Mouse (Mus musculus) limb, embryonic 10.5 days (tissue): ENCODE measurements at regions not wholly inside any gene's neighbourhood (a gene's known extent, or its start where the extent isn't known, plus 50 kb on each side); places are given as distances from the start of the nearest gene placed in this dataset.
A peak's percentile ranks its signal among the peaks of the same experiment; 100 is the strongest.
"Not testable (repeated sequence)": the region's sequence is repeated elsewhere in the genome, so short reads cannot be mapped to it uniquely, and the experiment has no call there.

Source experiments
- DNase-seq: peaks from one replicate; pipeline ENCODE4 v3.0.0-alpha.2; 2017; ENCODE audit warnings: low spot score
- H3K27ac ChIP-seq: fragments of 300-500 bp; sonication (generic); 2 replicates; pipeline ENCODE4 v1.5.1; 2016; ENCODE audit warnings: mild to moderate bottlenecking
- H3K27me3 ChIP-seq: fragments of 300-500 bp; sonication (generic); 2 replicates; pipeline ENCODE4 v1.6.1; 2016; ENCODE audit warnings: low read depth, mild to moderate bottlenecking; ENCODE audit not compliant: poor library complexity, severe bottlenecking
- H3K36me3 ChIP-seq: fragments of 300-500 bp; sonication (generic); 2 replicates; pipeline ENCODE4 v1.6.1; 2016; ENCODE audit warnings: mild to moderate bottlenecking, moderate library complexity
- H3K4me1 ChIP-seq: fragments of 300-500 bp; sonication (generic); 2 replicates; pipeline ENCODE4 v1.6.1; 2016
- H3K4me3 ChIP-seq: fragments of 300-500 bp; sonication (generic); 2 replicates; pipeline ENCODE4 v1.5.1; 2016; ENCODE audit warnings: mild to moderate bottlenecking, moderate library complexity
- H3K9me3 ChIP-seq: fragments of 300-500 bp; sonication (generic); replicated peaks from 2 replicates; pipeline ENCODE4 v1.6.1; 2016; ENCODE audit warnings: mild to moderate bottlenecking
- WGBS: fragments of 180-500 bp; shearing (Covaris S2); methylation state at CpG from one replicate; pipeline ENCODE4 v1.1.7; 2016; 5-methylcytosine and 5-hydroxymethylcytosine counted together

DNA sequence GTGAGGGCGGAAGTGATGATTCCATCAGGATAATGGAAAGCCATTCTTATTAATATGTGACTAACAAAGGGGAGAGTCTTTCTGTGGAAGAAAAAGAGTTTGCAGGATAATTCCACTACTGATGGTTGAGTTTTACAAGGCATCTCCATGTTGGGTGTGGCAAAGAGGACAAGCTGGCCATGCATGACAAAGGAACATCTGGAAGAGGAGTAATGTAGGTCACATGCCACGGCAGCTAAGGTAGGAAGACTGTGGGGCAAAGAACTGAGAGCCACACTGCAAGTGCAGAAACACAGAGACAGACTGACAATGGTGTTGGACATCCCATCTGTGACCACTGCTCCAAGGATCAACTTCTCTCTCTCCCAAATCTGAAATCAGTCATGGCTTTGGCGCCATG lies 196.4 kb upstream of the Gdi2 start:
- H3K27me3 ChIP-seq: no peaks in the 10 kb centered on the region
- H3K9me3 ChIP-seq: peaks cover 11% of the 10 kb centered on the region; the same call in 1 of the 2 replicates
- no peaks in the 10 kb centered on the region for H3K36me3 ChIP-seq
- H3K27ac ChIP-seq: no peak overlapping the region
- no peaks in the 10 kb centered on the region for H3K4me1 ChIP-seq
- DNase-seq: no peak
- 81% methylated on average over 3 of the region's 3 CpGs for WGBS
- no peak overlapping the region for H3K4me3 ChIP-seq

DNA sequence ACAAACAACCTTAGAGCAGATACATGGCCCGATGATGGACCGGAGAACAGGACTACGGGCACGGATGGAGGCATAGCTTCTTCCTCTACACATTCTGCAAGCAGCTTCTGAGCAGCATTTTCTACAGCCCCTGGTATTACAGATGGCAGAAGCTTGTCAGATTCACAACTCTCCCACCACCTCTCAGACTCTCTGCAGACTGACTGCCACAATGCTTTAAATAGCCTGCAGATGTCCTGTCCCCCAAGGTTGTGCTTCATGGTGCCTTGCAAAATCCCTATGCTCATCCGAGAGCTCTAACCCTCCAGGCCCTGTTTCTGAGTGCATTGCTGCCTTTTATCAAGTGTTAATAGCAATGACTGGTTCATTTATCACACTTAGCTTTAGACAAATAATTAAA lies 194.3 kb upstream of the Gdi2 start:
- H3K27me3 ChIP-seq: no peaks in the 10 kb centered on the region
- H3K27ac ChIP-seq: no peak overlapping the region
- no peak overlapping the region for H3K4me3 ChIP-seq
- no peak for DNase-seq
- WGBS: 89% methylated on average over 5 of the region's 5 CpGs
- H3K4me1 ChIP-seq: no peaks in the 10 kb centered on the region
- H3K9me3 ChIP-seq: peaks cover 8% of the 10 kb centered on the region; the same call in 1 of the 2 replicates
- H3K36me3 ChIP-seq: no peaks in the 10 kb centered on the region

- not testable (repeated sequence) for H3K27ac ChIP-seq, H3K36me3 ChIP-seq, H3K9me3 ChIP-seq, DNase-seq, H3K4me3 ChIP-seq
- H3K4me1 ChIP-seq: peaks cover 21% of the 10 kb centered on the region
- H3K27me3 ChIP-seq: peaks cover 27% of the 10 kb centered on the region
Measured at GRCm38 (mm10) chr13:3354912-3355311, 183.0 kb upstream of the Gdi2 start.

GRCm38 (mm10) chr13:3358079-3358608 lies 179.7 kb upstream of the Gdi2 start:
- WGBS: 1% methylated on average over 43 of the region's 45 CpGs
- peak; percentile 43 for DNase-seq
- Histone ChIP-seq H3K27ac (no peak overlapping the region), H3K4me3 (peak overlapping the region; percentile 57), H3K9me3 (no peaks in the 10 kb centered on the region), H3K4me1 (peaks cover 33% of the 10 kb centered on the region), H3K27me3 (peaks cover 51% of the 10 kb centered on the region), H3K36me3 (no peaks in the 10 kb centered on the region)

DNA sequence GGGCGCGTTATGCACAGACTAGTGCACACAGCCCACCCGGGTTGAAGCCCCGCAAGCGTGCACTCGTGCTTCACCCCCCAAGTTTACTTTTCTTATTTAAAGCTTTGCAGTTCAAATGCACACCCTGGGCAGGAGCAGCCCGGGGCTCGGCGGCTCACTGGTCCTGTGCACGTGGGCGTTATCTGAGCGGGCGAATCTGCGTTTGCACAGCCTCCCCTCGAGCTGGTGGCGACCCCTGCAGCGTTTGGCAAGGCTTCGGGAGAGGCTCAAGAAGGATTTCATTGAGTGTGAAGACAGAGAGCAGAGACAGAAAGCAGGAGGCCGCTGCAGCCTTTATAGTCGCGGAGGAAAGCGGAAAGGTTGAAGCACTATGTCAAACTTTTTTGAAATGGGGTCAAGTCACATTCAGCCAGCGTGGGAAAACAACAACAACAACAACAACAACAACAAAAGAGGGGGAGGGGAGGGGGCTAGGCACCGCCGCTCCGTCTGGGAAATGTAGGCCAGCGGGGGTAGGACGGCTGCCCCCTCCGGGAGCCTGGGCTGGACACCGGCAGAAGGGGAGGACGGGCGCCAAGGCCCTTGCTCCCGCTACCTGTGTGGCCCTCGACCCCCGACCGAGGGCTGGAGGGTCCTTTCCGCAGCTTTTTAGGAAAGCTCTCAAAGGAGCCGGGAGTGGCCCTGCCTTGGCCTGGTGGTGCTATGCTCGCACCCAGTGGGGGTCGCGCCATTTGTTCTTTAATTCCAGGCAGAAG lies 178.7 kb upstream of the Gdi2 start:
- peak; percentile 58 for DNase-seq
- peaks cover 51% of the 10 kb centered on the region for H3K27me3 ChIP-seq
- H3K27ac ChIP-seq: no peak overlapping the region
- no peaks in the 10 kb centered on the region for H3K36me3 ChIP-seq
- H3K4me1 ChIP-seq: peaks cover 33% of the 10 kb centered on the region
- WGBS: 1% methylated on average over 41 of the region's 41 CpGs
- no peaks in the 10 kb centered on the region for H3K9me3 ChIP-seq
- H3K4me3 ChIP-seq: peak overlapping the region; percentile 57

DNA sequence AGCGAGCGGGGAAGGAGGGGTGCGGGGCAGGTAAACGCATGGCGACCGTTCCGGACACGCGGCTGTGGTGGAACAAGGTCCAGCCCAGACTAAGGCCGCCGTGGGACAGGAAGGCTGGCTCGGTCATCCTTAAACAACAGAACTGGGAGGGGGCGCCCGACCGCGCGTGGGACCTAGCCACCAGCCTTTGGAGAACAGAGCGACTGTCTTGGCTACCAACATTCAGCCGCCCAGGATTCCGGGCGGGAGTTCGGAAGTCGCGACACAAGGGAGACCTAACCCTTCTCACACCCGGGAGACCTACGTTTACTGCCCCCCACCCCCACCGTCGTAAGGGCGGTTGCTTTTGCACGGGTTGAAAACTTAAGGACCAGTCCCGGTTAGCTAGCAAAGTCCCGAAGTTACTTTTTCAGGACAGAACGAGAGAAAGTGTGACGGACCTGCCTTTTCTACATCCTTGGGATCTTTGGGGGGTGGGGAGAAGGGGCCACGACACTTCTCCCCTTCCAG lies 178.1 kb upstream of the Gdi2 start:
- not testable (repeated sequence) for H3K36me3 ChIP-seq, H3K27ac ChIP-seq, H3K9me3 ChIP-seq
- under 1% methylated on average over 35 of the region's 35 CpGs for whole genome bisulfite sequencing
- Histone ChIP-seq H3K4me3 (peak overlapping the region; percentile 57), H3K4me1 (peaks cover 33% of the 10 kb centered on the region), H3K27me3 (peaks cover 51% of the 10 kb centered on the region)
- DNase-seq: peak; percentile 55

- Histone ChIP-seq H3K4me3 (peak overlapping the region; percentile 57), H3K27ac (no peak overlapping the region), H3K27me3 (peaks cover 51% of the 10 kb centered on the region), H3K36me3 (no peaks in the 10 kb centered on the region), H3K4me1 (peaks cover 33% of the 10 kb centered on the region), H3K9me3 (no peaks in the 10 kb centered on the region)
- 1% methylated on average over 82 of the region's 82 CpGs for WGBS
- peak; percentile 74 for DNase-seq
Measured at GRCm38 (mm10) chr13:3360503-3361490, 177.1 kb upstream of the Gdi2 start.

GRCm38 (mm10) chr13:3372701-3373100 lies 165.2 kb upstream of the Gdi2 start:
- Histone ChIP-seq H3K36me3 (no peaks in the 10 kb centered on the region), H3K27ac (no peak overlapping the region), H3K9me3 (no peaks in the 10 kb centered on the region), H3K27me3 (no peaks in the 10 kb centered on the region), H3K4me1 (no peaks in the 10 kb centered on the region), H3K4me3 (no peak overlapping the region)
- WGBS: 70% methylated on average over 6 of the region's 6 CpGs
- DNase-seq: peak; percentile 31

GRCm38 (mm10) chr13:3373522-3374220 lies 164.2 kb upstream of the Gdi2 start:
- H3K36me3 ChIP-seq, H3K9me3 ChIP-seq, H3K27me3 ChIP-seq, H3K27ac ChIP-seq, H3K4me3 ChIP-seq, H3K4me1 ChIP-seq: not testable (repeated sequence)
- DNase-seq: peak; percentile 33
- 40% methylated on average over 3 of the region's 3 CpGs for WGBS

- Histone ChIP-seq H3K27me3 (no peaks in the 10 kb centered on the region), H3K36me3 (no peaks in the 10 kb centered on the region), H3K27ac (no peak overlapping the region), H3K9me3 (no peaks in the 10 kb centered on the region), H3K4me3 (no peak overlapping the region), H3K4me1 (no peaks in the 10 kb centered on the region)
- 94% methylated on average over 7 of the region's 7 CpGs for WGBS
- no peak for DNase-seq
Measured at GRCm38 (mm10) chr13:3374796-3375195, 163.1 kb upstream of the Gdi2 start.

GRCm38 (mm10) chr13:3377801-3378200 lies 160.1 kb upstream of the Gdi2 start:
- not testable (repeated sequence) for H3K27me3 ChIP-seq, H3K27ac ChIP-seq, DNase-seq, H3K9me3 ChIP-seq, H3K4me1 ChIP-seq, H3K36me3 ChIP-seq, H3K4me3 ChIP-seq
- WGBS: 75% methylated on average over 3 of the region's 3 CpGs

DNA sequence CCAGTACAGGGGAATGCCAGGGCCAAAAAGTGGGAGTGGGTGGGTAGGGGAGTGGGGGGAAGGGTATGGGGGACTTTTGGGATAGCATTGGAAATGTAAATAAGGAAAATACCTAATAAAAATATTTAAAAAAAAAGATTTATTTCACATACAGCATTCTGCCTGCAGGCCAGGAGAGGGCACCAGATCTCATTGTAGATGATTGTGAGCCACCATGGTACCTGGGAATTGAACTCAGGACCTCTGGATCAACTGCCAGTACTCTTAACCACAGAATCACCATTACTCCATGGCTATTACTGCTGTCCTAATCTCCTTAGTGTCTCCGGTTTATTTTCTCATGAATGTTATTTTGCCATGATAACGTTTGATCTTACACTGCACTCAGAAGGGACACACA lies 132.1 kb upstream of the Gdi2 start:
- not testable (repeated sequence) for H3K4me3 ChIP-seq, H3K36me3 ChIP-seq, H3K9me3 ChIP-seq, H3K4me1 ChIP-seq, DNase-seq, H3K27me3 ChIP-seq, H3K27ac ChIP-seq
- WGBS: 82% methylated on average over 2 of the region's 2 CpGs
